Mouse (Mus musculus) CH12.LX (cell line): ENCODE results near the gene Otoa. TPM values are rescaled to one million over a fixed set of nuclear protein-coding genes. Genes with fewer than 3 reads are reported as not detected.

Experiments used
- DNase-seq: peaks from one replicate; pipeline ENCODE4 v3.0.0-alpha.2; 2013; ENCODE audit errors: extremely low read depth
- H3K27ac ChIP-seq: 2 replicates; pipeline ENCODE4 v1.5.1; 2012; ENCODE audit warnings: low read depth, mild to moderate bottlenecking, control low read depth, moderate library complexity; ENCODE audit not compliant: insufficient read depth
- H3K27me3 ChIP-seq: replicated peaks from 2 replicates; pipeline ENCODE3; 2012; ENCODE audit warnings: inconsistent platforms
- H3K36me3 ChIP-seq, 2 experiments: replicated peaks in 1 of 2; 2 replicates each; pipeline versions ENCODE3 to v1.6.1; 2012; ENCODE audit warnings: inconsistent platforms in 1 of 2, low read length in 1 of 2, mild to moderate bottlenecking in 1 of 2, mixed read lengths in 1 of 2, moderate library complexity in 1 of 2; ENCODE audit not compliant: control insufficient read depth in 1 of 2, insufficient read depth in 1 of 2
- H3K4me1 ChIP-seq, 2 experiments: 2 replicates each; pipeline ENCODE4 v1.6.1; 2012; ENCODE audit warnings: inconsistent platforms in 1 of 2, moderate library complexity in 1 of 2; ENCODE audit not compliant: insufficient read depth in 2 of 2, control insufficient read depth in 1 of 2
- H3K4me2 ChIP-seq: 2 replicates; pipeline ENCODE4 v1.6.1; 2012; ENCODE audit warnings: low read depth, mild to moderate bottlenecking, control low read depth; ENCODE audit not compliant: poor library complexity, insufficient read depth, severe bottlenecking
- H3K4me3 ChIP-seq, 3 experiments: fragments of 150-350 bp in 1 of 3; sonication (generic) in 1 of 3; replicated peaks in 1 of 3; 2 replicates each; pipeline versions ENCODE3 to v1.5.1; 2011 to 2012; ENCODE audit warnings: low read depth in 2 of 3, low read length in 2 of 3, mild to moderate bottlenecking in 2 of 3, moderate library complexity in 2 of 3, control low read depth in 1 of 3, improper control_type of control experiment in 1 of 3, inconsistent platforms in 1 of 3, mixed read lengths in 1 of 3; ENCODE audit not compliant: poor library complexity in 1 of 3
- H3K79me2 ChIP-seq: replicated peaks from 2 replicates; pipeline ENCODE4 v1.6.1; 2012; ENCODE audit warnings: mild to moderate bottlenecking, moderate library complexity; ENCODE audit not compliant: control insufficient read depth, poor library complexity, insufficient read depth, severe bottlenecking; ENCODE audit errors: extremely low read depth
- H3K9ac ChIP-seq: 2 replicates; pipeline ENCODE4 v1.6.1; 2012; ENCODE audit warnings: low read depth, mild to moderate bottlenecking, control low read depth, moderate library complexity; ENCODE audit not compliant: insufficient read depth
- H3K9me3 ChIP-seq: replicated peaks from 2 replicates; pipeline ENCODE3; 2012; ENCODE audit warnings: low read length, inconsistent platforms, mixed read lengths
- BHLHE40 ChIP-seq: IDR thresholded peaks from 2 replicates; pipeline ENCODE4 v1.6.1; 2011; ENCODE audit warnings: mild to moderate bottlenecking, low read depth, low read length, improper control_type of control experiment
- CHD1 ChIP-seq: IDR thresholded peaks from 2 replicates; pipeline ENCODE4 v1.6.1; 2012; ENCODE audit warnings: low read depth, low read length, improper control_type of control experiment, inconsistent platforms
- CHD2 ChIP-seq: IDR thresholded peaks from 2 replicates; pipeline ENCODE4 v1.6.1; 2011; ENCODE audit warnings: low read length, improper control_type of control experiment
- E2F4 ChIP-seq: IDR thresholded peaks from 2 replicates; pipeline ENCODE4 v1.6.1; 2011; ENCODE audit warnings: low read depth, low read length, improper control_type of control experiment; ENCODE audit not compliant: insufficient replicate concordance
- ELF1 ChIP-seq: IDR thresholded peaks from 2 replicates; pipeline ENCODE4 v1.6.1; 2014; ENCODE audit warnings: low read depth, mild to moderate bottlenecking, inconsistent platforms, low read length, improper control_type of control experiment
- EP300 ChIP-seq: IDR thresholded peaks from 2 replicates; pipeline ENCODE4 v1.6.1; 2011; ENCODE audit warnings: low read length, improper control_type of control experiment
- ETS1 ChIP-seq: conservative IDR thresholded peaks from 2 replicates; pipeline ENCODE4 v1.6.1; 2012; ENCODE audit warnings: low read depth, mild to moderate bottlenecking, inconsistent platforms, low read length, improper control_type of control experiment, moderate library complexity
- GABPA ChIP-seq: IDR thresholded peaks from 2 replicates; pipeline ENCODE4 v1.6.1; 2012; ENCODE audit warnings: low read depth, low read length, improper control_type of control experiment, inconsistent platforms; ENCODE audit not compliant: insufficient replicate concordance
- HCFC1 ChIP-seq: IDR thresholded peaks from 2 replicates; pipeline ENCODE4 v1.6.1; 2012; ENCODE audit warnings: low read depth, mild to moderate bottlenecking, inconsistent platforms, low read length, improper control_type of control experiment
- KAT2A ChIP-seq: IDR thresholded peaks from 2 replicates; pipeline ENCODE4 v1.6.1; 2012; ENCODE audit warnings: low read length, improper control_type of control experiment, inconsistent platforms; ENCODE audit not compliant: insufficient replicate concordance
- MXI1 ChIP-seq: IDR thresholded peaks from 2 replicates; pipeline ENCODE4 v1.6.1; 2011; ENCODE audit warnings: mild to moderate bottlenecking, low read depth, low read length, improper control_type of control experiment
- NELFE ChIP-seq: IDR thresholded peaks from 2 replicates; pipeline ENCODE4 v1.6.1; 2011; ENCODE audit warnings: low read depth, low read length, improper control_type of control experiment
- NRF1 ChIP-seq: IDR thresholded peaks from 2 replicates; pipeline ENCODE4 v1.6.1; 2014; ENCODE audit warnings: low read depth, mild to moderate bottlenecking, inconsistent platforms, low read length, improper control_type of control experiment, moderate library complexity
- PAX5 ChIP-seq: IDR thresholded peaks from 2 replicates; pipeline ENCODE4 v1.6.1; 2012; ENCODE audit warnings: low read length, inconsistent platforms, mixed read lengths
- POLR2AphosphoS2 ChIP-seq: IDR thresholded peaks from 2 replicates; pipeline ENCODE4 v1.6.1; 2011; ENCODE audit warnings: low read depth, low read length, improper control_type of control experiment
- SIN3A ChIP-seq: IDR thresholded peaks from 2 replicates; pipeline ENCODE4 v1.6.1; 2012; ENCODE audit warnings: low read length, improper control_type of control experiment, inconsistent platforms
- SMC3 ChIP-seq: IDR thresholded peaks from 2 replicates; pipeline ENCODE4 v1.6.1; 2011; ENCODE audit warnings: low read depth, low read length, improper control_type of control experiment
- UBTF ChIP-seq: IDR thresholded peaks from 2 replicates; pipeline ENCODE4 v1.6.1; 2012; ENCODE audit warnings: low read depth, mild to moderate bottlenecking, inconsistent platforms, low read length, improper control_type of control experiment, moderate library complexity
- ZC3H11A ChIP-seq: IDR thresholded peaks from 2 replicates; pipeline ENCODE4 v1.6.1; 2012; ENCODE audit warnings: low read depth, mild to moderate bottlenecking, inconsistent platforms, low read length, improper control_type of control experiment
- dilution Hi-C: fragments of 300-500 bp; cut with MboI; formaldehyde crosslinking; loops from 2 replicates; pipeline ENCODE4 v1.14.3; 2020; ENCODE audit warnings: low sequenced_read_pairs; ENCODE audit not compliant: extremely low pct_unique_long_range_greater_than_20kb, extremely low pct_ligation_motif_present
- in situ Hi-C: fragments of 300-500 bp; cut with MboI; formaldehyde crosslinking; loops from 3 replicates; pipeline ENCODE4 v1.14.3; 2019; ENCODE audit warnings: low sequenced_read_pairs, low pct_ligation_motif_present, low pct_unique_long_range_greater_than_20kb, mixed read lengths
- polyA plus RNA-seq: library from polyadenylated mRNA; unstranded; fragments of >175 nt; gene quantifications from 2 replicates; pipeline ENCODE4 v1.2.1, GENCODE M21; 2012; ENCODE audit warnings: low read depth; ENCODE audit not compliant: insufficient read length
- total RNA-seq, 2 experiments: library from RNA; depleted of rRNA; stranded (reverse); fragments of 300-350 nt in 1 of 2; fragments of >200 nt in 1 of 2; gene quantifications; 2 replicates each; pipeline ENCODE4 v1.2.3; 2012 to 2014

Gene Otoa
- total and polyA plus RNA-seq, 3 experiments = 0.08 TPM; not detected in 2

DNA sequence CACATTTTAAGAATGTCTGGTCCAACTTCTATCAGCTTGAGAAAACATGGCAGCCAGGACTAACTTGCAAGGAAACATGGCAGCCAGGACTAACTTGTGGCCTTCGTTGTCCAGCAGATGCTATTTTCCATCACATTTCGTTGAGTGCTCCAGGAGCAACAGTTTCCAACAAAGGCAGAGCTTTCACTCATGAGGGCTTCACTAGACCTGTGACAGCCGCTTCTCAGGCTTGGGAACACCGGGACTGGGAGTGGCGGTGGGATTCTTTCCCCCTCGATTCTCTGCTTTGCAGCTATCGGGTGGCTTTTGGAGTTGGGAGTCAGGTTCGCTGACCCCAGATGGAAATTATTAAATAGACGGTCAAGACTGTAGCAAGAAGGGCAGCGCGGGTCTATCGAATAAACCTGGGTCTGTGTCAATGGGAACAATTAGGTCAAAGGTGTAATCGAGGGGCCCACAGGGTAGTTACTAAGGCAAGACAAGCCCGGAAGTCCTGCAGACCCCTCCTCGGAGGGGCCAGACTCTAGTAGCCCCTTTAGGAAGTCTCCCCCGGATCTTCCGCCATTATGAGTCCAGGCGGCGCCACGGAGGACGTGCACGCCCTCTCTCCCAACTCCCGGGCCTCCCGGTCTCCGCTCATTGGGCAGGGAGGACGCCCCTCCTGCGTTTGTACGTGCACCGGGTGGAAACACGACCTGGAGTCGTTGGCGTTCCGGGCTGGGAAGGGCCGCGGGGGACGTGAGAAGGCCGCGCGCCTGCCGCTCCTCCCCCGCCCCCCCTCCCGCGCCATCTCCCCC, 47.4 kb upstream of the Otoa start, which contains the start of gene Mettl9 (continued):
- TF ChIP-seq KAT2A = peak; percentile 90; the same call in 1 of the 2 replicates
- TF ChIP-seq NELFE = peak; percentile 89
- no peak for TF ChIP-seq EP300
- no peak for TF ChIP-seq CHD1
- peak; percentile 12; the same call in 1 of the 2 replicates for TF ChIP-seq GABPA
- TF ChIP-seq SMC3 = no peak
- TF ChIP-seq PAX5 = no peak
- TF ChIP-seq BHLHE40 = peak; percentile 42; the same call in 1 of the 2 replicates
- TF ChIP-seq CHD2 = peak; percentile 81
- TF ChIP-seq UBTF = no peak
- 0 out of 2 replicates have a peak, but pooled peaks have one; percentile 22 for TF ChIP-seq ETS1
- no peak for TF ChIP-seq ZC3H11A
- TF ChIP-seq SIN3A = peak; percentile 76
- TF ChIP-seq MXI1 = peak; percentile 86
- TF ChIP-seq HCFC1 = peak; percentile 92

DNA sequence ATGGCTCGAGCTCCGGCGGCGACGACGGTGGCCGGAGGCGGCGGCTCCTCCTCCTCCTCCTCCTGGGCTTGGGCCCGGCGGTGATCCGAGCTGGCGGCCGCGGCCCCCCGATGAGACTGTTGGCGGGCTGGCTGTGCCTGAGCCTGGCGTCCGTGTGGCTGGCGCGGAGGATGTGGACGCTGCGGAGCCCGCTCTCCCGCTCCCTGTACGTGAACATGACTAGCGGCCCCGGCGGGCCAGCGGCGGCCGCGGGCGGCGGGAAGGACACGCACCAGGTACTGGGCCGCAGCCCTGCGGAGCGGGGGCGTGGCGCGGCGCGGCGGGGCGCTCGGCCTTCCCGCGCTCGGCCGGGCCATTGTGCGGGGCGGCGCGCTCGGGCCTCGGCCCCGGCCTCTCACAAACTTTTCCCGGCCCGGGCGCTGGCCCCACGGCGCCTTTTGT, 46.7 kb upstream of the Otoa start:
- peak overlapping the region; percentile 92; the same call in 1 of the 2 replicates for H3K4me2 ChIP-seq
- peak overlapping the region; percentile 61 for H3K27ac ChIP-seq
- peaks cover 0 to 5% of the 10 kb centered on the region in 2 experiments for H3K36me3 ChIP-seq
- peaks cover 4 to 21% of the 10 kb centered on the region in 2 experiments; a peak in 3 of 4 replicates for H3K4me1 ChIP-seq
- no peak for DNase-seq
- peak overlapping the region; percentile 89 for H3K9ac ChIP-seq
- H3K27me3 ChIP-seq = peaks cover 2% of the 10 kb centered on the region
- dilution Hi-C loops = no loop called here
- in situ Hi-C loops = loop anchor here (10.0 kb wide), 2 partner anchors 50 to 200 kb away; partner anchors contain the start of genes Cdr2 and Mfsd13b
- H3K9me3 ChIP-seq = no peaks in the 10 kb centered on the region
- TF ChIP-seq NRF1 = no peak
- no peak for TF ChIP-seq PAX5
- no peak for TF ChIP-seq HCFC1
- no peak for TF ChIP-seq POLR2AphosphoS2
- no peak for TF ChIP-seq E2F4
- TF ChIP-seq CHD2 = no peak
- no peak for TF ChIP-seq GABPA
- TF ChIP-seq MXI1 = peak; percentile 68; the same call in 1 of the 2 replicates
- no peak for TF ChIP-seq ELF1
- H3K79me2 ChIP-seq = peaks cover 32% of the 10 kb centered on the region
- H3K4me3 ChIP-seq = peak overlapping the region; percentile 76 to 99 (median 93)
